Mouse (Mus musculus) sigmoid colon, adult 10 weeks (tissue): ENCODE data around the gene Olfr1380. TPM values are rescaled to one million over a fixed set of nuclear protein-coding genes. Genes with fewer than 3 reads are reported as not detected.

Source experiments
- polyA plus RNA-seq: library from polyadenylated mRNA; stranded (reverse); fragments of 350-450 nt; fragmentation: Illumina TruSeq; extraction: RNeasy Lipid Tissue Mini Kit (QIAGEN cat#74804); gene quantifications from one replicate; pipeline ENCODE4 v1.2.3, GENCODE M21; 2014; ENCODE audit warnings: low read depth, low replicate concordance

The Olfr1380 gene
- not detected for polyA plus RNA-seq

DNA sequence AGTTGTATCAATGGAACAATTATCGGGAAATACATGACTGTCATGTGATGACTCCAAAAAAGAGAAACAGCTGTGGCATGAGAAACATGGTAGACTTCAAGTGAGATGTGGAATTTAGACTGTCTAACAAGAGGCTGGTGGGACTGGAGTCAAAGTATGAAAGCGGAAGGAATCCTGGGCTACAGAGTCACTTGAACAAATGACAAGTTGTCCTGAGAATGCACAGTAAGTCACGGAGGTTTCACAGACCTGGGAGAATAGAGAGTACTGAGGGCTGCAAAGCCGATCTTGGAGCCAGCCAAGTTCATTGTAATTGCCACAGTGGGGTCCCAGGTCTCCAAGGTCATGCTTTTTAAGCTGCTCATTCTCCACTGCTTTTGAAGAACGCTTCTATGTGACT lies at the start of gene Olfr1380:
TSS of gene Olfr1380 (plus strand) at position 301 of the 400 bp plus-strand sequence.

DNA sequence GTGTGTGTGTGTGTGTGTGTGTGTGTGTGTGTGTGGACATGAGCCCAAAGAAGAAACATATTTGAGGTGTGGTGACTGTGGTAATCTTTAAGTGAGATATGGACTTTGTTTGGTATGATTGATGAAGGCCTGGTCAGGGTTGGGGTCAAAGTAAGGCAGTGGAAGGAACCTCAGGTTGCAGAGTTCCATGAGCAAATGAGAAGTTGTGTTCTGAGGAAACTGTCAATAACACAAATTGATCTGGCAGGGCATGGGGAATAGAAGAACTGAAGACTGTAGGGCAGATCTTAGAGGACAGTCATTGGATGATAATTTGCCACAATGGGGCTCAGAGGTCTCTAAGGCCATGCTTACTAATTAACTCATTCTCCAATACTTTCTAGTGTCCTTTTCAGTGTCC lies 37.3 kb upstream of the Olfr1380 start, which contains the start of gene Olfr1383:
TSS of gene Olfr1383 (plus strand) at position 301 of the 400 bp plus-strand sequence.

DNA sequence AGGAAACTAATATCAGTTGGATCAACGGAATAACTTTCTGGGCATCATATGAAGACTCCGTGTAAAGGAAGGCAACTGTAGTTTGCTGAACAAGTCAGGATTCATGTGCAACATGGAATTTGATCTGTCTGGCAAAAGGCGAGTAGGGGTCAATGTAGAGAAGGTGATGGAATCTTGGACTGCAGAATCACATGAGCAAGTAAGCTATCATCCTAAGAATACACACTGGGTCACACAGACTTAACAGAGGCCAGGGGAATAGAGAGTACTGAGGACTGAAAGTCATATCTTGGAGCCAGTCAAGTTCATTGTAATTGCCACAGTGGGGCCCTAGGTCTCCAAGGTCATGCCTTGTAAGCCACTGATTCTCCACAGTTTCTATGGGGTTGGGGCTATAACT lies 28.7 kb upstream of the Olfr1380 start, which contains the start of gene Olfr1382:
TSS of gene Olfr1382 (plus strand) at position 301 of the 400 bp plus-strand sequence.

DNA sequence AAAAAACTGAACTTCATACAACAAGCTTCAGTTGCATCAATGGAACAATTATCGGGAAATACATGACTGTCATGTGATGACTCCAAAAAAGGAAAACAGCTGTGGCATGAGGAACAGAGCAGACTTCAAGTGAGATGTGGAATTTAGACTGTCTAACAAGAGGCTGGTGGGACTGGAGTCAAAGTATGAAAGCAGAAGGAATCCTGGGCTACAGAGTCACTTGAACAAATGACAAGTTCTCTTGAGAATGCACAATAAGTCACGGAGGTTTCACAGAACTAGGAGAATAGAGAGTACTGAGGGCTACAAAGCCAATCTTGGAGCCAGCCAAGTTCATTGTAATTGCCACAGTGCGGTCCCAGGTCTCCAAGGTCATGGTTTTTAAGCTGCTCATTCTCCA lies 13.5 kb upstream of the Olfr1380 start, which contains the start of gene Olfr1381:
TSS of gene Olfr1381 (plus strand) at position 301 of the 400 bp plus-strand sequence.

DNA sequence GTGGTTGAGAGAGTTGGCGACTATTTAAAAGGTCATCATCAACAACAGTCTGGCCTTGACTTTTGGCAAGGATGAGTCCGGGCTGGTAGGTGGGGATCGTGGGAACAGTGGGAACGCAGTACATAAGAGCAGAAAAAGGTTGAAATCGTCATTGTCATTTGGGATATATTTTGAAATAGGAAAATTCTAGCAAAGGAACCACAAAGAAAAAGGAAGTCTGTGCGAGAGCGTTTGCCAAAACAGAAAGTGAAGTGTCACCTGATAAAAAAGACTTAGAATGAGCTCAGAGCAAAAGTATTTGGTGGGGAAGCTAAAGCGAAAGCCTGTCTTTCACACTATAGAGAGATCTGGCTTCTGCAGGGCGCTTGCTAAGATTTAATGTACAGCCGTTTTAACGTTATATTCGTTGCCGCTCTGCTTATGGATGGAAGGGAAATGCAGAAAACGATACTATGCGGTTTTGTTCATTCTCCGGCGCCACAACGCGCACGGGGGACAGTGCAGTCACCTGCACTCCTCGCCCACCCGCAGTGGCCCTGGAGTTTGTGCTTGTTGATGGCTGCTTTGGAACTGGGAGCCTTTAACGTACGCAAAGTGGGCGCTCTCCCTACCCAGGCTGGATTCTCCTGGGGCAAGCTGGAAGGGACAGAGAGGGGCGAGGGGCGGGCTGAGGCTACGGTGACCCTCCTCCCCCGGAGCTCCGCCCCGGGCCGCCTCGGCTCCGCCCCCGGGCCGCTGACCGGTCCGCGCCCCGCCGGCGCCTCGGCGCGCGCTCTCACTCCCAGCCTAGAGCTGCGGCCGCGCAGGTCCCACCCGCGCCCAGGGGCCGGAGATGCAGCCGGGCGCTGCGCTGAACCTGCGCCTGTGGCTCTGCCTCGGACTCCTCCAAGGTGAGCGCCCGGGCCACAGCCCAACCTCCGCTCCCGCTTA lies 52.5 kb downstream of the Olfr1380 start, which contains the start of gene Flt4:
TSS of gene Flt4 (plus strand) at position 326 of the 930 bp plus-strand sequence.

Other genes starting within 250 kb of the Olfr1380 start
- gene Olfr1391, start 234.1 kb upstream of the Olfr1380 start, polyA plus RNA-seq: not detected
- gene Olfr1390, start 221.7 kb upstream of the Olfr1380 start, polyA plus RNA-seq: not detected
- gene Olfr1389, start 133.8 kb upstream of the Olfr1380 start, polyA plus RNA-seq: not detected
- gene Olfr1388, start 120.3 kb upstream of the Olfr1380 start, polyA plus RNA-seq: not detected
- not detected for gene Olfr1387, start 101.5 kb upstream of the Olfr1380 start, polyA plus RNA-seq
- gene Olfr1386, start 91.8 kb upstream of the Olfr1380 start, polyA plus RNA-seq: not detected
- not detected for gene Olfr1385, start 67.8 kb upstream of the Olfr1380 start, polyA plus RNA-seq
- not detected for gene Olfr1384, start 50.2 kb upstream of the Olfr1380 start, polyA plus RNA-seq
- gene Olfr1383, start 37.2 kb upstream of the Olfr1380 start, polyA plus RNA-seq: not detected
- not detected for gene Olfr1382, start 28.6 kb upstream of the Olfr1380 start, polyA plus RNA-seq
- not detected for gene Olfr1381, start 13.4 kb upstream of the Olfr1380 start, polyA plus RNA-seq
- 1.1 TPM for gene Flt4, start 52.4 kb downstream of the Olfr1380 start, polyA plus RNA-seq
- not detected for gene Scgb3a1, start 106.7 kb downstream of the Olfr1380 start, polyA plus RNA-seq
- gene Cnot6, start 155.8 kb downstream of the Olfr1380 start, polyA plus RNA-seq: 218 TPM
- 1.7 TPM for gene Gfpt2, start 237.3 kb downstream of the Olfr1380 start, polyA plus RNA-seq